Mouse (Mus musculus): Measurements from ENCODE around the gene Stk36. TPM values are rescaled to one million over a fixed set of nuclear protein-coding genes. Genes with fewer than 3 reads are reported as not detected.

Stk36 gene
- polyA plus RNA-seq, 1 experiment from 2014 or later: 1.3 TPM

DNA sequence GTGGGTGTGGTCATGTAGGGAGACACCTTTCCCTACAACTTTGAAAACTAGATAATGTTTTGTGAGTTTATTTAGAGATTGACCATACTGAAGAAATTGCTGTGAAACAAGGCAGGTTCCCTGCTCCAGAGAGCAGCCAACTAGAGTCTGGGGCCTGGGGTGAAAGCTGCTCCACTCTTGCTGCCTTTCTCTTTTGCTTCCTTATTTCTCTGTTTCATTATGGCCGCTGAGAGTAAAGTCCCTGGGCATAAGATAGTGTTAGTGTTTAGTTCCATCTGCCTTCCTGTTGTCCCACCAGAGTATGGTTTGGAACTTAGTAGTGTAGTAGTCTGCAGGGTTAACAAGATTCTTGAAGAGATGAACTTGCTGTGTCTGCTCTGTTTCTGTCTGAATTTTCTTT, 76.6 kb downstream of the Stk36 start:
- 79% methylated on average over 1 of the region's 1 CpGs for WGBS
- TF ChIP-seq CTCF (IDR thresholded peaks at IDR 0.05; ENCODE audit: low read depth) (no peak), EP300 (optimal IDR thresholded peaks at IDR 0.05) (no peak)

More for the DNA sequence above, 76.6 kb downstream of the Stk36 start:
- Histone ChIP-seq H3K27ac (replicated peaks) (no peak overlapping the region), H3K4me1 (replicated peaks; ENCODE audit: control insufficient read depth, insufficient read depth) (no peaks in the 10 kb centered on the region), H3K4me2 (replicated peaks; ENCODE audit: low read depth) (no peak overlapping the region), H3K9me3 (ENCODE audit: control insufficient read depth, low read length) (no peaks in the 10 kb centered on the region), H3K36me3 (ENCODE audit: control insufficient read depth, insufficient read depth, low read length) (peaks cover 17% of the 10 kb centered on the region; the same call in 1 of the 2 replicates), H3K27me3 (ENCODE audit: control insufficient read depth, insufficient read depth, low read length) (no peaks in the 10 kb centered on the region), H3K4me3 (ENCODE audit: low read depth, low read length) (no peak overlapping the region), H3K9ac (ENCODE audit: low read length) (no peak overlapping the region)
- no peak for ATAC-seq (ENCODE audit: low FRiP score, low TSS enrichment)
- DNase-seq (ENCODE audit: low spot score): no peak

Small RNA genes lying within 50 kb of the gene (microRNA-seq; reads per million reads assigned to microRNA genes)
- gene Gm25035: not detected

Other genes with a start within 250 kb of the Stk36 start
- gene Catip, start 239.3 kb upstream of the Stk36 start, polyA plus RNA-seq (2015; fragmentation: Nextera tagmentation; extraction: Ambion mirVana): 0.50 and 0.73 TPM in 2 replicates
- 3.0 and 3.8 TPM in 2 replicates for gene Slc11a1, start 226.2 kb upstream of the Stk36 start, polyA plus RNA-seq (2015; fragmentation: Nextera tagmentation; extraction: Ambion mirVana)
- gene Ctdsp1, start 209.9 kb upstream of the Stk36 start, polyA plus RNA-seq (2015; fragmentation: Nextera tagmentation; extraction: Ambion mirVana): 45.2 and 47.4 TPM in 2 replicates
- gene Vil1, start 192.1 kb upstream of the Stk36 start, polyA plus RNA-seq (2015; fragmentation: Nextera tagmentation; extraction: Ambion mirVana): 11.1 and 12.8 TPM in 2 replicates
- gene Cnot9, start 95.4 kb upstream of the Stk36 start, polyA plus RNA-seq (2015; fragmentation: Nextera tagmentation; extraction: Ambion mirVana): 23.7 and 25.4 TPM in 2 replicates
- 0.31 and 0.36 TPM in 2 replicates for gene Plcd4, start 58.6 kb upstream of the Stk36 start, polyA plus RNA-seq (2015; fragmentation: Nextera tagmentation; extraction: Ambion mirVana)
- 7.7 and 8.3 TPM in 2 replicates for gene Usp37, start 57.2 kb upstream of the Stk36 start, polyA plus RNA-seq (2015; fragmentation: Nextera tagmentation; extraction: Ambion mirVana)
- 1.9 and 2.1 TPM in 2 replicates for gene Zfp142, start 13.2 kb upstream of the Stk36 start, polyA plus RNA-seq (2015; fragmentation: Nextera tagmentation; extraction: Ambion mirVana)
- 8.6 and 9.6 TPM in 2 replicates for gene Bcs1l, start 13.2 kb upstream of the Stk36 start, polyA plus RNA-seq (2015; fragmentation: Nextera tagmentation; extraction: Ambion mirVana)
- gene Rnf25, start within 50 bp of the Stk36 start, polyA plus RNA-seq (2015; fragmentation: Nextera tagmentation; extraction: Ambion mirVana): 22.9 and 24.3 TPM in 2 replicates
- gene Ttll4, start 60.3 kb downstream of the Stk36 start, polyA plus RNA-seq (2015; fragmentation: Nextera tagmentation; extraction: Ambion mirVana): 1.8 and 2.5 TPM in 2 replicates
- gene Cyp27a1, start 112.1 kb downstream of the Stk36 start, polyA plus RNA-seq (2015; fragmentation: Nextera tagmentation; extraction: Ambion mirVana): 8.8 and 11.3 TPM in 2 replicates
- 0.25 and 0.29 TPM in 2 replicates for gene Prkag3, start 147.8 kb downstream of the Stk36 start, polyA plus RNA-seq (2015; fragmentation: Nextera tagmentation; extraction: Ambion mirVana)
- 3.6 and 4.8 TPM in 2 replicates for gene Wnt6, start 170.4 kb downstream of the Stk36 start, polyA plus RNA-seq (2015; fragmentation: Nextera tagmentation; extraction: Ambion mirVana)
- 8.7 and 10.6 TPM in 2 replicates for gene Wnt10a, start 190.1 kb downstream of the Stk36 start, polyA plus RNA-seq (2015; fragmentation: Nextera tagmentation; extraction: Ambion mirVana)

Data from stomach, postnatal 0 days (tissue).